Mouse (Mus musculus) forelimb bud, embryonic 11.5 days (tissue): ENCODE data around the gene Rasl2-9.
"Not testable (repeated sequence)": the region's sequence is repeated elsewhere in the genome, so short reads cannot be mapped to it uniquely, and the experiment has no call there.

Source experiments
- DNase-seq: peaks from one replicate; pipeline ENCODE4 v3.0.0-alpha.2; 2012; ENCODE audit warnings: low read depth, low spot score

Rasl2-9 gene

DNA sequence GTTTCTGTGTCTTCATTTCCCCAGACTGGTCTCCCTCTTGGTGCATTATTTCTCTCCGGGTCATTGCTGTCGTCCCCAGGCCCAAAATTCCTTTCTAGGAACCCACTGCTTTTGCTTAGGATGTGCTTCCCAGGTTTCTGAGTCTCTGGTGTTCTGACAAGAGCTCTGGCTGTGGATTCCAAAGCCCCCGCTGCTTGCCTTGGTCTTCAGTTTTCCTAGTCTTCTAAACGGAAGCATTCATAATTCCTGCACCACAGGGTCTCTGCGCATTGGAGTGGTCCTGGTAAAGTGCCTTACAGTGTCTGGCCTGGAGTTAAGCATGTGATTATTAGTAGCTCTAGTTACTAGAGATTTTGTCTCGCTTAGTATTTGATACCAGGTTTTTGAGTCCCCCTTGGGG is 44.9 kb downstream of the Rasl2-9 start:
- no peak for DNase-seq

DNA sequence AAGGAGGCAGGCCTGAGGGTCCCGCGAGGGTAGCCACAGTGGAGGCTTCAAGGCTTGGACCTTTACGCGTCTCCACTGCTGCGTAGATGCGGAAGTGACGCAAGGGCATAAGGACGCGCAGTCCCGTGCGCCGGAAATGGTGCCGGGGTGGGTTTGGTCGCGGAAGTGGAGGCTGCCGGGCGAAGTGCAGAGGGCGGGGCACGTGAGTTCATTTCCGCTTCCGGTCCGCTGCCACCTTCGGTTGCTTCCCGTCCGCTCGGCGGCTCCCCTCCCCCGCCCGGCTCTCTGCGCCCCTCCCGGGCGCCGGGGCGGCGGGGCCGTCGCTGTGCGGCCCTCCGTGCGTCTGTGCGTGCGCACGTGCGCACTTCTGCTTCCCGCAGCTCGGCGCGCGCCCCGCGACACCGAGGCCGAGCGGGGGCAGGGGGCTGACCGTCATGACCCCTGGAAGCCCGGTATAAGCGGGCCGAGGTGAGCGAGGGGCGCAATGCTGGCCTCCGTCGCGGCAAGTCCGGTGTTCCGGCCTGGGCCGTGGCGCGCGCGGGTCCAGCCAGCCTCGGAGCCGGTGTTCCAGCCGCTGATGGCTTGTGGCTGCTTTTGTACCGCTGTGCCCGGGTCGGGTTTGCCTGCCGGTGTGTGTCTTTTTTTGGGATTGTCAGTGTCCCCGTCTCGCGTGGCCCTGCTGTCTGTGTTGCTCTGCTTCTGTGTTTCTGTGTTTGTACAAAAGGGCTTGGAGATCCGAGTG is 45.6 kb downstream of the Rasl2-9 start, which contains the start of gene Epn1:
Gene Epn1, plus strand, starts transcription at position 226 of the 742 bp plus-strand sequence.
- DNase-seq = peak; percentile 95

- DNase-seq = not testable (repeated sequence)
Measured at GRCm38 (mm10) chr7:5079365-5080009, 46.3 kb downstream of the Rasl2-9 start.

DNA sequence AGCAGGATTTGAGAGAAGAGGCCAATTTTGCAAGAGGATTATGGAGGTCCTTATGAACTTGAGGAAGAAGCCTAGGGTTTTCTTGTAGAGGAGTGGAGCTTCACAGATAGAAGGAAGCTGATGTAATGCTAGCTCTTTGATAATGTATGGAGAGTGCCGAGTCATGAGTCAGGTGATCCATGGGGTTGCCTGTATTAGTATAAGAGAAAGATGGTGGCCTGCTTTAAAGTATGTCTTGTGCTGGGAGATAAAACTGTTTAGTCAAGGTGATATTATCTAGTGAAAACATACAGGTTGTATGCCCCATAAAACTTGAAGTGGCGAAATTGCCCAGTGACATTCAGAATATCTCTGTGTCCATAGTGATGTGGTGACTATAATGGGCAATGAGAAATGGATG is 48.8 kb downstream of the Rasl2-9 start:
- DNase-seq = no peak

GRCm38 (mm10) chr7:5074984-5075383 is 50.8 kb downstream of the Rasl2-9 start:
- no peak for DNase-seq
